Mouse (Mus musculus) ovary, postnatal 10 days (tissue): ENCODE results near the gene Tmem52.
A peak's percentile ranks its signal among the peaks of the same experiment; 100 is the strongest.
"Not testable (repeated sequence)": the region's sequence is repeated elsewhere in the genome, so short reads cannot be mapped to it uniquely, and the experiment has no call there.

ENCODE experiments used
- DNase-seq: peaks from one replicate; pipeline ENCODE4 v3.0.0; 2022; ENCODE audit warnings: low spot score

Tmem52 gene

DNA sequence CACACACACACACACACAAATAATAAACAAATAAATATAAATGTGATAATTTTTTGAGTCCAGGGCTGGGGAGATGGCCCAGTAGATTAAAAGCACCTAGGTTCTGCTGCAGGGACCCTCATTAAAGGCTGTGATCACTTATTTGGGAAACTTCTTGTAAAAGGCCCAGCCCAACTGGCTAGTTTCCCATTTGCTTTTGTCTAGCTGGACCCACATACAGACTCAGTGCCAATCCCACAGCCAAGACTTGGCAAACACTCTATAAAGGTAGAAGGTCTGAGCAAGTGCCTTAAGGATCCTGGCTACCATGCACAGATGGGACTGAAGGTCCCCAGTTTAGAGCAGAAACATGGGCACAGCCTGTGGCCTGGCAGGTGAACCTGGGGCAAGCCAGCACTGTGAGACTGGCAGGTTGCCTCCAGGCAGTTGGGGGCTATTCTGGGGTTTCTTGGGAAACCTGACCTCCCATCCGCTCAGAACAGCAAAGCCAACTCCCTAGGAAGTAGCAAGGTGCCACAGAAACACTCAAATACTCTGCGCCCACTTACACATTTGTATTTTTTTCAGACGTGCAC, 3.9 kb downstream of the Tmem52 start:
- no peak for DNase-seq

DNA sequence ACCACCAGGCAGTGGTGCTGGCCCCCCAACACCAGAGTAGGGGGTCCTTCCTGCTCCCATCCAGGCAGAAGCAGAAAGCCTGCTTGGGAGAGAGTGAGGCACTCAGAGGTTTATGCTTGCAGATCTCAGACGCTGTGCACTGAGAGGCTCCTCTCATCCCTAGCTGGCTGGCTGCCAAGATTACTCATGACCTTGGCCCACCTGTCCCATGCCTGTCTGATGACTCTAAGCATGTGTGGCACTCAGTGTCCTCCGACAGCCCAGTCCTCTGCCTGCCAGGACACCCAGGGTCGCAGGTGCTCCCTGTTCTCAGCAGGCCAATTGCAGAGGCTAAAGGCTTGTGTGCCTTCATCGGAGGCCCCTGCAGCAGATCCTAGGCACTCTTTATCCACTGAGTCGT, 4.4 kb downstream of the Tmem52 start:
- no peak for DNase-seq

DNA sequence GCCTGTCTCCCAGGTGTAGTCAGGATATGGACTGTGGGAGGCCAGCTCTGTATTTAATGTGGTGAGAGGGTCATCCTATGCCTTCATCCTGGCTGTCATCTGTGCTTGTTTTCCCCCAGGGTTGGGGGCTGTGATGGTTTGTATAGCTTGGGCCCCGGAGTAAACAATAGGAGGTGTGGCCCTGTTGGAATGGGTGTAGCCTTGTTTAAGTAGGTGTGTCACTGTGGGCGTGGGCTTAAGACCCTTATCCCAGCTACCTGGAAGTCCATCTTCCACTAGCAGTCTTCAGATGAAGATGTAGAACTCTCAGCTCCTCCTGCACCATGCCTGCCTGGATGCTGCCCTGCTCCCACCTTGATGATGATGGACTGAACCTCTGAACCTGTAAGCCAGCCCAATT, 4.9 kb downstream of the Tmem52 start:
- not testable (repeated sequence) for DNase-seq

DNA sequence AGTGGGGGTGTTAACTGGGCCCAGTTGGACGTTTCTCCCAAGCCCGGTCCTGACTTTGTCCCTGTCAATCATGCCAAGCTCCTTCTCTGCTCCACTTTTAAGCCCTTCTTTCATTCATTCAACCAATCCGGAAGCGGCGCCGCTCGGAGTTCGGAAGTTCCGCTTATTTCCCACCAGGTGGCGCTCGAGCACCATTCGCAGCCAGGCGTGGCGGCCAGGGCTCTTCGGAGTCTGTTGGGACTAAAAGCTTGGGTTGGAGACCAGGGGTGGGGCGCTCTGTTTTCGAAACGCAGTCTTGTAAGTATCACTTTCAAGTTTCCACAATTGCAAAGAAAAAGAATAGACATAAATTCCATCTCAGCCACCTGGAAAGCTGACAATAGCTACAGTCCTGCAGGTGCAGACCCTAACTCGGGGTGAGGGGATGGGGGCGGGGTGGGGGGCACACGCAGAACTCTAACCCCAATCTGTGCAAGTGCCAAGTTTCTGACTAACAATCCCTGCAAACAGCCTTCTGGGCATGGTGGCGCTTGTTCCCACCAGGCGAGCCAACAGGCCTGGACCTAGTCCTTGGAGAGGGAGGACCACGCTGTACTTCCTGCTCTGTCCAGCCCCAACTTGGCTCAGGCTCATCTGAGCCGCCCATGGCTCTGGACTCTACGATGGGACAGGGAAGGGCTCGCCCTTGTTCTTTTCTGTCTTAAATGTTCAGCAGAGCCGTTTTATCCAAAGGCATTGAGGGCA, 12.6 kb downstream of the Tmem52 start:
- DNase-seq: peak; percentile 65

DNA sequence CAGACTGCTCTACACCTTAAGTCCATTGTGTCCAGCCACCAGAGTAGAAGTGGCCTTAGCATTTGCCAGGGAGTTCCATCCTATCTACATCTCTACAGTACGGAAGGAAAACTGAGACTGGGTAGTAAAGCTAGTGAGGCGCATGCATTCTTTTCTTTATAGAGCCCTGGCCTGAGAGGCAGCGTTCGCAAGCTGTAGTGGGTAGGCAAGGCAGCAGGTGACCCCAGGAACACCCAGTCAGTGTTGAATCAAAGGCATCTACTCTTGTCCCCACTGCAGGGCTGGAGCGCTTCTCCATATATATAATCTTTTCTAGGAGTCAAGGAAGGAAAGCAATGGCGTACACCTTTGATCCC, 13.2 kb downstream of the Tmem52 start:
- DNase-seq: no peak

DNA sequence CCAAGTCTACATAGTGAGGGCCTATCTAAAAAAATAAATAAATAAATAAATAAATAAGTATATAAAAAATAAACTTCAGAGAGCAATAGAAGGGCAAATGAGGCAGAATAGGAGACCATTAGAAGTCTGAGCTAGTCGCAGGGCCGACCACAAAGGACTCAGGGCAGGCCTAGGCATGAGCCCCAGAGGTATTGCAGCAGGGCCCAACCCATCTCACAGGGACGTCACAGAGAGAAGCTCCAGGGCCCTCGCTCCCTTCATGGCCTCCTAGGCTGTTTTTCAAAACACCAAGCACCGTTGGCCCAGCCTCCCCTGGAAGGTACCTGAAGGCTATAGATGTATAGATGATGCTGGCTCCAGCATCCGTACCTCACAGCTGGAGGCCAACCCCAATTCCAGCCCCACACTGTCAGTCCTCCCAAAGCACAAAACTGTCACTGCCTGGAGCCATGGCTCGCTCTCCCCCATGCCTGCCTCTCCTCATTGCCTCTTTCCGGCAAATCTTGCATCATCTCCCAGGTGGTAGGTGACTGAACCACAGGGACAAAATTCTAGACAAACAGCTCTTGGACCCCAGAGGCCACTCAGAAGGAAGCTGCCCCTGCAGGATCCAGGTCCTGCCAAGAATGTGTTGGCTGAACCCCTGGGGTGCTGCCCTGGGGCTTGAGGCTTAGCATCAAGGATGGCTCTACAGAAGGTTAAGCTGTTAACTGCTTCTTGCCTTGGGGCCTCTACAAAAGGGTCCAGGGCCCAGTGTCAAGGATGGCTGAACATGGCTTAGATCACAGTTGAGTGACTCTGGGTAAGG, 14.0 kb downstream of the Tmem52 start:
- no peak for DNase-seq

DNA sequence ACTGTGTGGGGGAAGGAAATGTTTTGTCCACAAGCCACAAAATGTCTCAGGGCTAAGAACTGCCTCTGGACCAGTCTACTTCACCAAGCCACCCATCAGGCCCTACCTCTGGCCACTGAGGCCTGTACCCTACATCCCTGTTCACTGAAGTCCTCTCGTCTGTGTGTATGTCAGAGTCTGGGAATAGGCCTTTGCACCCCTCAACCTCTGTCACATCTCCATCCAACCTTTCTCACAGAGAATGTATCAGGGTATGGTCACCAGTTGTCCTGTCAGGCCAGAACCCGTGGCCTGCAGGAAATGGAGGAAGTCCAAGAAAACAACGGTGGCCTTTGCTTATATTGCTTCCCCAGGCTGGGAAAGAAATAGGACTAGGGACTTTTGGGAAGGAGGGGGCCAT, 16.6 kb downstream of the Tmem52 start:
- no peak for DNase-seq

DNA sequence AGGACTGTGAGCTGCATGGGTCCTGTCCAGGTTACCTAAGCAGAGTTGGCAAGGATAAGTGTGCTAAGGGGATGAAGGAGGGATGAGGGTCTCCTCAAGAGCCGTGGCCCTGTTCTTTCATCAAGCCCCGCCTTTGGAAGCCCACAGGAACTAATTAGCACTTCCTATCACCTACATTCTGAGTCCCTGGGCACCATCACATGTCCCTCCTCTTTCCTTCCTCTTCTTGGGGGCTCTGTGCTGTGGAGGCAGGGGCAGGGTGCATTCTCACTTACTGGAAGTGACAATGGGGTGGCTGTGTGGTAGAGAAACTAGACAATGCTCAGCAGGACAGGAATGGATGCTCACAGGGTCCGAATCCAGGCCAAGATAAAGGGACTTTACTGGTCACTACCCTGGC, 18.8 kb downstream of the Tmem52 start:
- no peak for DNase-seq

DNA sequence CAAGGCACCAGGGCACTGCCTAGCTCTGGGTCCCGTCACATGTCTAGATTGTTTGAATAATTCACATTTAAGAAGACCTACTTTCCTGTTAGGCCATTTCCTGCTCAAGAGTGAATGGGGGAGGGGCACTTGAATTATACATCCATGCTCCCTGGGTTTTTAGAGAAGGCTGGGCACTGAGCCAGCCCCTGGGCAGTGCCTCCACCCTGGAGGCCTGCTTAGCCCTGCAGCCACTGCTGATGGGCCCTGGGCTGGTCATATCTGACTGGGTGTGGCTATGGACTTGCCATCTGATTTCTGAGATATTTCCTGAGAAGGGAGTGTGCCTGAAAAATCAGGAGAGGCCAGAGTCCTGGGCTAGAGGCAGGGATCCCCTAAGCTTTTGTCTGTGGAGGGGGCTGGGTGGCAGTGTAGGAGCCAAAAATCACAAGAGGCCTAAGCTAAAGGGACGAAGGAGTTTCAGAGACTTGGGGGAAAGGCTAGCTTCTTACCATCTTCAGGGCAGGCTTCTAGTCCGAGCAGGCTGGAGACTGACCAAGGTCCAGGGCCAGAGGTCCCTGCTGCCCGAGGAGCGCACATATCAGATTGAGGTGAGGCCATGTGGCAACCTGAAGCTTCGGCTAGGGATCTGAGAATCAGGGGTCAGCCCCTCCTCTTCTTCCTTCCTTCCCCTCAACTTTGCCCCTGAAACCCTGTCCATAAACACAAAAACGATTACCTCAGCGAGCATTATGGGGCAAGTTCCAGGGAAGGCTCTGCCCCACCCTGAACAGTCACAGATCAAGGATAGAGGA, 19.5 kb downstream of the Tmem52 start:
- no peak for DNase-seq

DNA sequence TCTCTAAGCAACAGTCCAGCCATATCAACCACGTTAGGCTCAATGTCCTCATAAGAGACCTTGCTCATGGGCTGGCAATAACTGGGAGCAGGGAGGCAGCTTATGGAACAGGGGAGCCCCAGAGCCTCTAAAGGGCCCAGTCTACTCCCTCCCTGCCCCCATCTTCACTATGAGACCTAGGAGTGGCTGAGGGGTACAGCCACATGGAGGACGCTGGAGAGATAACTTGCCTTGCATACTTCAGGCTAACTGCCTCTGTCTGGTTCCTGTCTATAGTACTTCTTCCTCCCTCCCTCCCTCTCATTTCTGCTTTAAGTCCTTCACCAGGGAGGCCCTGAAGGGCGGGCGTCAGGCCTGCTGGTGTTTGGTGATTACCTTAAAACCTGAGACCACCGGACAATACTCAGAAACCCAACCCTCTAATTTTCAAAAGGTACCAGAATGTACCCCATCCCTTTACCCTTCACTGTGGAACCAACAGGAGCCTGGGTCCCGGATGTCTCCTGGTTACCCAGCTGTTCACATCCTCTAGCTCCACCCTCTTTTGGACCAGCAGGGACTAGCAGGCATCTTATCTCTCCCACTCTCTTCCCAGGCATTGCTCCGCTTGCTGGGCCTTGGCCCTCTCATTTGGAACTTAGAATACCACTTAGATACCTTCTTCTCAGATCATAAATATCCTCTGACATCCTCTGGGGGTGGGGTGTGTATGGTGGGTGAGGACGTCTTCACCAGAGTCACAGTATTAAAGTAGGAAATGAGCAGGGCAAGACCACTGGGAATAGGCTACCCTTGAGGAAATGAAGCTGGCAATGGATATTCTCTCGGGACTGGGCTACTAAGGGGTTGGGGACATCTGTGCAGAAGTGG, 20.4 kb downstream of the Tmem52 start:
- DNase-seq: no peak

DNA sequence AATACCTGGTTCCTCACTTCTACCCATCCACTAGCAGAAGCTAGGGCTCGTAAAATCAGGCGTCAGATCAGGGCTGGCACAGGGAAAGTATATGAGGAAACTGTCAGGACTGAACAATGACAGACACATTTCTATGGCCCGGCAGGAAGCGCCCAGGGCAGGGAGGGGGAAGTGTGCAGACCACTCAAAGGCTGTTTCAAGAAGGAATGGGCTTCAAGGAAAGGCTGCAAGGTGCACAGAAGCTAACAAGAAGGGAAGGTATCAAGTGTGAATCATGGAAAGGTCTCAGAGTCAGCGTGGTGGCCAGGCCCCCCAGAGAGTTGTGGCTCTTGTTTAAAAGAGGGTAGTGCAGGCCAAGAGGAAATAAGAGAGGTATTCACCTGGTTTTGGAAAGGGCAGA, 21.5 kb downstream of the Tmem52 start:
- DNase-seq: no peak

DNA sequence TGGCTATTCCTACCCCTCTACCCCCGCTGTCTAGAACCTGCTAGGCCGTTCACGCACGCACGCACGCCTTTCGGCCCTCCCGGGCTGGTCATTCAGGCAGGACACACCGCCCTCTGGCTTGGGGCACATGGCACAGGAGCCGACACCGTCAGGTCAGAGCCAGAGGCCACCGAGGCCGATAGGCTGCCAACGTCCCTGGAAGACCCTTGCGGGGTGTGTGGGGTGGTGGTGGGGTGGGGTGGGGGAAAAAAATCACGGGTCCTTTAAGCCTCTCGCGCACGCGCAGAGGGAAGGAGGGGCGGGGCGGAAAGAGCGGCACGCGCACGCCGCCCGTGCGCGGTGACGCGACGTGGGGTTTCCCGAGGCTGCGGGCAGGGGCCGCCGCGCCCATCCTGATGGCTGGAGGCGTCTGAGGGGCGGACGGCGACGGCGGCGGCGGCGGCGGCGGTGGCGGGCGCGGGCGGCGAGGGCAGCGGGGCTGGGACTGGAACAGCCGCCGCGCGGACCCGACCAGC, 22.1 kb downstream of the Tmem52 start, which contains the start of gene Gnb1:
Gene Gnb1, plus strand, starts transcription at position 372 of the 515 bp plus-strand sequence.
- DNase-seq: peak; percentile 89

DNA sequence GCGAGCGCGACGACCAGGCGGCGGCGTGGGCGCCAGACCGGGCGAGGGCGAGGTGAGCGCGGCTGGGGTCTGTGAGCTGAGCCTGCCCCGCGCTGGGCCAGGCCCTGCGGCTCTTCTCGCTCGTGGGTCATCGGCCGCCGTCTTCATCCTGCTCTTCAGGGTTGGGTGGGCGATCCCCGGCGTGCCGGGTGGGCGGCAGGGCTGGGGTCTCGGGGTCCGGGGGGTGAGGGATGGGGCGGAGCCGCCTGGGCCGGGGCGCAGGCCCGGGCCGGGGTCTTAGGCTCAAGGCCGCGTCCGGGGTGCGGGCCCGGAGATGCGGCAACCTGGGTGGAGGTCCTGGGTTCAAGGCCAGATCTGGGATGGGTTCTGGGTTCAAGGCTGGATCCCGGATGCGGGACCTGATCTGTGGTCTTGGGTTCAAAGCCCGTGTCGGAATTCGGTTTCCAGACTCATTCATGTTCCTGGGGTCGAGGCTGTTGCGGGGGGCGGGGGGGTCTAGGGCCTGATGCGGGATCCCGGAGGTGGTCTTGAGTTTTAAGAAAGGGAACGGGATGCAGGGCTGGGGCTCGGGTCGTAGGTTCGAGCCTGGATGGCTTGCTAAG, 22.7 kb downstream of the Tmem52 start:
- DNase-seq: no peak

DNA sequence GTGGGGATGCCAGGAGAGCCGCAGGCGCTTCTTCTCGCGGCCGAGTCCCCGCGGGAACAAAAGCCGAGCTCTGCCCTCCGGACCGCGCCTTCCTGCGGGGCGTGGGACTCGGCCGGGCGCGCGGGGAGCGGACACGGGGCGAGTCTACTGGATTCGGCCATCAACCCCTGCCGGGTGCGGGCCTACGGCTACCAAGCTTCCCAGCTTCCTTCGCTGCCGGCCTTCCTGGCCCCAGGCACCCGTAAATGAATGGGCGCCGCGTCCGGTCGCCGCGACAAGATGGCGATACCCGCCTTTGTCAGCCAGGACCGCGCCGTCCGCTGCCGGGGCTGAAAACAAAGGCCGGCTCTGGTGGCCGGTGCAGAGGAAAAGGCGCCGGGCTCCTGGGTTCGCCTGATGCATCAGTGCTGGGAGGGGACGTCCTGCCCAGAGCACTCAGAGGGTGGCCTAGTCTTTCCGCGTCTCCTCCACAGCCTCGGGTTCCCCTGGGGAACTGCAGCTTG, 23.3 kb downstream of the Tmem52 start:
- no peak for DNase-seq

DNA sequence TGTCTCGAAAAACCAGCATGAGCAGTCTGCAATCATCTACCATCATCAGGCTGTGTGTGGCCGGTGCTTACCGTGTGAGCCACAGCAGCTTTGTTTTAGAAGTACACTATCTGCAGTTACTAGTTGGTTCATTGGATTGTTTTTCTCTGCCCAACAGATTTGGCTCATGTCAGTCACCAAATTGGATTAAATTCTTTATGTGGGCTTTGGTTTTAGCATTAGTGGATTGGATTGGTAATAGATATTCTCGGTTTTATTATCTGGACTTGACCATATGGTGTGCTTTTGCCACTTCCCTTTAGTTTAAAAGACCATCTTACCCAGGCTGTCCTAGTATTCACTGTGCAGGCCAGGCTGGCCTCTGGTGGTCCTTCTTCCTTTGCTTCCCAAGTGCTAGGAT, 26.0 kb downstream of the Tmem52 start:
- DNase-seq: no peak

DNA sequence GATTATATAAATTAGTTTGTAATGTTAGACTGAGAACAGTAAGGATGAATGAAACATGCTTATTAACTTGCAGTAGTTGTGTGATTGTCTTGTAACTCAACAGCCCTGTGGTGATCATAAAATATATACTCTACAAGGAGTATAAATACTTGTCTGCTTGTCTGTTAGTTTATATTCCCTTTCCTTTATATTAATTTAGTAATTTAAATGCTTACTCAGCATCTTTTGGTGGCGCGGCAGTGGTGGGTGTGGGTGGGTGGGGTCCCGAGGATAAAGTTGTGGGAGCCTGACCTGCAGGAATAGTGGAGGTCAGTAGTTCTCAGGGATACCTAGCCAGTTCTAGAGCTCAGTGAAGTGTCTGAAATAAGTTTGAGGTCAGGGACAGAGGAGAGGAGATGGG, 29.0 kb downstream of the Tmem52 start:
- DNase-seq: no peak

DNA sequence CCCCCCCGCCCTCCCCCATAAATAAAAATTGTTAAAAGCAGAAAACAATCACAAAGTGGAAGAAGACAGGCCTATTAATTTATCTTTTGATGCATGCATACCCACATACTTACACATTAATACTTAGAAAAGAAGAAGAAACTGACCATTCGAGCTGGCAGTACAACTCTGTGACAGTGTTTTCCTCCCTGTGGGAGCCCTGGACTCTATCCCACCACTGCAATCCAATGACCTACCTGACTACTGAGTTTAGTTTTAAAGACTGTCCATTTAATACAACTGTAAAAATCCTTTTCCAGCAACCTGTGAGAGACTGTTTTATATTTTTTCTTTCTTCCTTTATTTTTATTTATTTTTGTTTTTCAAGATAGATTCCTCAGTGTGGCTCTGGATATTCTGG, 32.2 kb downstream of the Tmem52 start:
- no peak for DNase-seq

DNA sequence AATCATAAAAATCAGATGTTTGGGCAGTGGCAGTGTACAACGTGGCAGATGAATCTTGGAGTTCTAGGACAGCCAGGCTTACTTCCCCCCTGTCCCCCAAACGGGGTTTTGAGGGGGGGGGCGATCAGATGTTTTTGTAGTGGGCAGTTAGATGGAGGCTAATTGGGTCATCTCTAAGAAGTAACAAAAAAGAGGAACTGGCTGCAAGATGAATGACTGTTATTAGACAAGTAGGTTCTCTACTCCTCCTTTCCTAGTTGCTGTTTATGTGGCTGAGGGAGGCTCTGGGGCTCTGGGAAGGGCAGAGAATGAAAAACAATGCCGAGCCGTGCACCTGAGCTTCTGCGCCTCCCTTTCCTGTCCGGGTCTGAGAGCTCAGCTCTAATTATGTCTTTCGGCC, 36.2 kb downstream of the Tmem52 start:
- no peak for DNase-seq

DNA sequence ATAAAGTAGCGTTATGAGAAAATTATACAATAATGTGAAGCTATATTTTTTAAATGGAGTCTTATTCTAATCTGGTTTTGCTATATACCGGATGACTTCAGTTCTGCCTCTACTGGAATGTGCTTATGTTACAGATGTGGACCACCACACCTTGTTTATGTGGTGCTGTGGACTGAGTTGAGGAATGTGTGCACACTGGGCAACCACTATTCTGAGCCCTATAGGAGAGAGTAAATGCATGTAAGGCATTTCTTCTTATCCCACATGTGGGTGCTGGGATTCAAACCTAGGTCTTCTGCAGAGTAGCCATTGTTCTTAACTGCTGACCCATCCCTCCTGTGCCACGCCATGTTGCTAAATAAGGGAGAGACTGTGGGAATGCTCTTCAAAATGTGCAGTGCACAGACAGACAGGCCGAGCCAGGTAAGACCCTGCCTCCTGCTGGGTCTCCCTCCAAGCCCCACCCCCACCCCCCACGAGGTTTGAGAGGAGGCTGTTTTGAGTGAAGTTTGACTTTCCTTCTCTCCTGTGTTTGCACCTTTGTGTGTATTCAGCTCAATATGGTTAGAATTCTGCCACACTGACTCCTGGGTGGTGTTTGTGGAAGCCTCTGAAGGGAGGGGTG, 36.9 kb downstream of the Tmem52 start:
- no peak for DNase-seq

DNA sequence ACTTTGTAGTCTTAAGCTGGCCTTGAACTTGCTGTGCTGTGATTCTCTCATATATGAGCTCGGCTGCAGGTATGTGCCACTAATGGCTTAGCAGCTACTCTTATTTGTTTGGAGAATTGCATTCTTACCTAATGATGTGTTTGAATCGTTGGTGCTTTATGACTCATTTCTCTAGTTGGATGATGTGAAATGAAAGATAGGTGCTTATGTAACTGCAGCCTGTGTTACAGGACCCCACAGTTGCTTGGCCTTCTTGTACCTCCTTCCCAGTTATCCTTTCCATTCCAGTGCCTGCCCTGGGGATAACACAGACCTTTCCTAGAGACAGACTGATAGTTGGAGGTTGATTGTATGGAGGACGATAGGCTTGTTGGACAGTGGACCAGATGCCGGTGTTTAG, 39.7 kb downstream of the Tmem52 start:
- no peak for DNase-seq
